Mouse (Mus musculus) limb, embryonic 12.5 days (tissue): ENCODE results near the gene Cbr2. TPM values are rescaled to one million over a fixed set of nuclear protein-coding genes. Genes with fewer than 3 reads are reported as not detected.

Source experiments
- ATAC-seq: fragments of 200-750 bp; cut with Nextera tagmentation; 2 replicates; pipeline ENCODE4 v1.8.0; 2017; ENCODE audit warnings: low read depth, moderate TSS enrichment; ENCODE audit not compliant: insufficient number of reproducible peaks, insufficient read depth, low FRiP score, low TSS enrichment
- H3K27ac ChIP-seq: fragments of 300-500 bp; sonication (generic); 2 replicates; pipeline ENCODE4 v1.5.1; 2016; ENCODE audit warnings: mild to moderate bottlenecking, moderate library complexity
- H3K27me3 ChIP-seq: fragments of 300-500 bp; sonication (generic); 2 replicates; pipeline ENCODE4 v1.6.1; 2016; ENCODE audit warnings: mild to moderate bottlenecking, moderate library complexity
- H3K36me3 ChIP-seq: fragments of 300-500 bp; sonication (generic); 2 replicates; pipeline ENCODE4 v1.6.1; 2016; ENCODE audit warnings: mild to moderate bottlenecking, moderate library complexity
- H3K4me1 ChIP-seq: fragments of 300-500 bp; sonication (generic); replicated peaks from 2 replicates; pipeline ENCODE4 v1.6.1; 2016
- H3K4me2 ChIP-seq: fragments of 300-500 bp; sonication (generic); 2 replicates; pipeline ENCODE4 v1.6.1; 2016; ENCODE audit warnings: mild to moderate bottlenecking, moderate library complexity
- H3K4me3 ChIP-seq: fragments of 300-500 bp; sonication (generic); replicated peaks from 2 replicates; pipeline ENCODE4 v1.5.1; 2016; ENCODE audit warnings: mild to moderate bottlenecking
- H3K9ac ChIP-seq: fragments of 300-500 bp; sonication (generic); replicated peaks from 2 replicates; pipeline ENCODE4 v1.6.1; 2016; ENCODE audit warnings: mild to moderate bottlenecking, moderate library complexity
- H3K9me3 ChIP-seq: fragments of 300-500 bp; sonication (generic); 2 replicates; pipeline ENCODE4 v1.6.1; 2016; ENCODE audit warnings: mild to moderate bottlenecking, moderate library complexity
- WGBS: fragments of 180-500 bp; shearing (Covaris S2); methylation state at CpG from one replicate; pipeline ENCODE4 v1.1.7; 2016; 5-methylcytosine and 5-hydroxymethylcytosine counted together
- polyA plus RNA-seq: library from polyadenylated mRNA; unstranded; fragments of >200 nt; fragmentation: Nextera tagmentation; extraction: Ambion mirVana; gene quantifications from 2 replicates; pipeline ENCODE4 v1.2.1, GENCODE M21; 2016

Gene Cbr2
- polyA plus RNA-seq, 1 experiment from 2014 or later = 4.6 TPM

DNA sequence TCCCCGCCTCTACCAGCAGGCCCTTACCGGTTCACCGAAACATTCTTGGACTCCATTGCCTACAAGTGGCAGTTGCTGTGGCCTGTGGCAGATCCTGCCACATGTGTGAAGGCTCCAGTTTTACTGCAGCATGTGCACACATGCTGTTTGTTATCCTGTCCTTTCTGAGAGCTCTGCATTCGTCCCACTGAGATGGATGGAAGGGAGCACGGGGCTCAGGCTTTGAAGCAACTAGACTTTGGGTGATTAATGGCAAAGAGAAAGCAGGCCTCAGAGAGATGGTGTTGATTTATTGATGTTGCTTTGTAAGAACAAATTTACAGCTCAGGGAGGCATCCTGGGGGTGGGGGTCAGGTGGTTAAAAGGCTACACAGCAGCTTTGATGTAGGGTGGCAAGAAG is 21.2 kb downstream of the Cbr2 start:
- H3K9ac ChIP-seq = peak overlapping the region; percentile 44; the same call in 1 of the 2 replicates
- no peak overlapping the region for H3K4me3 ChIP-seq
- no peaks in the 10 kb centered on the region for H3K9me3 ChIP-seq
- no peak for ATAC-seq
- H3K27ac ChIP-seq = peak overlapping the region; percentile 73
- 9% methylated on average over 5 of the region's 5 CpGs for WGBS
- peaks cover 37% of the 10 kb centered on the region for H3K36me3 ChIP-seq
- no peaks in the 10 kb centered on the region for H3K27me3 ChIP-seq
- H3K4me1 ChIP-seq = peaks cover 77% of the 10 kb centered on the region
- no peak overlapping the region for H3K4me2 ChIP-seq

DNA sequence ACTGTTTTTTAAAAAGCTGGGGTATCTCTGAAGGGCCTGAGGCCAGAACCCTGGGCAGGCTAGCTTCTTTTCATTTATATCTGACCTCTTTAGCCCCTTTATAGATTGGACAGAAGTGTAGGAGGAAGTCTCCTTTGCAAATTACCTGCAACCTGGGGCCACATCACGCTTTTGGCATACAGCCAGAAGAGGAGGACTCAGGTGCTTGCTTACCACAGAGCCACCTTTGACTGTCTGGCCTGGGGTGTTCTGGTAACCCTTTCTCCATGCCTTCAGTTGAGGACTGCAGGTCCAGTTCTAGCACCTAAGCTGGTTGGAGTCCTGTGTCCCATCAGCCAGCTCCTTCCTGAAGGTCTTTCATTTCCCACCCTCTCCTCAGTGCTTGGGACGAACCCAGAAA is 22.4 kb downstream of the Cbr2 start:
- 69% methylated on average over 2 of the region's 2 CpGs for WGBS
- Histone ChIP-seq H3K36me3 (peaks cover 30% of the 10 kb centered on the region), H3K27ac (no peak overlapping the region), H3K4me1 (peaks cover 82% of the 10 kb centered on the region), H3K4me2 (no peak overlapping the region), H3K27me3 (no peaks in the 10 kb centered on the region), H3K4me3 (no peak overlapping the region), H3K9ac (0 out of 2 replicates have a peak overlapping the region, but pooled peaks have one; percentile 40), H3K9me3 (no peaks in the 10 kb centered on the region)
- ATAC-seq = no peak

DNA sequence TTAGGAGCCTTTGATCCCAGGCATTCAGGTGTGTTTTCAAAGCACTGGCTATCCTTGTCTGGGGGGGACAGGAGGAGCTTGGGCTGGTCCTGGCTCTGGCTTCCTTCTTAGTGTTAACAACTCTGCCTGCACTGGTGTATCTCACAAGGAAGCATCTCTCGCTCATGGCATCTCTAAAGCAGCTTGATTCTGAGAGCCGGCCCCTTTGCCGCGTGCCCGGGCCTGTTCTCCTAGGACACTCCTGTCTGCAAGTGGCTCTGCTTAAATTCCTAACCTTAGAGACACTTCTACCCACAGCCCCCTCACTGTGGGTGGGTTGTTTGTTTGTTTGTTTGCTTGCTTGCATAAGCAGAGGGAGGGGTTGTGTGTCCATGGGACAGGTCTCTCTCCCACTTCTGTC is 23.9 kb downstream of the Cbr2 start:
- WGBS = 22% methylated on average over 5 of the region's 5 CpGs
- peak overlapping the region; percentile 92 for H3K27ac ChIP-seq
- no peak for ATAC-seq
- peaks cover 36% of the 10 kb centered on the region for H3K36me3 ChIP-seq
- H3K4me1 ChIP-seq = peaks cover 92% of the 10 kb centered on the region
- H3K4me2 ChIP-seq = peak overlapping the region; percentile 46
- no peaks in the 10 kb centered on the region for H3K9me3 ChIP-seq
- H3K4me3 ChIP-seq = no peak overlapping the region
- no peaks in the 10 kb centered on the region for H3K27me3 ChIP-seq
- H3K9ac ChIP-seq = peak overlapping the region; percentile 48

DNA sequence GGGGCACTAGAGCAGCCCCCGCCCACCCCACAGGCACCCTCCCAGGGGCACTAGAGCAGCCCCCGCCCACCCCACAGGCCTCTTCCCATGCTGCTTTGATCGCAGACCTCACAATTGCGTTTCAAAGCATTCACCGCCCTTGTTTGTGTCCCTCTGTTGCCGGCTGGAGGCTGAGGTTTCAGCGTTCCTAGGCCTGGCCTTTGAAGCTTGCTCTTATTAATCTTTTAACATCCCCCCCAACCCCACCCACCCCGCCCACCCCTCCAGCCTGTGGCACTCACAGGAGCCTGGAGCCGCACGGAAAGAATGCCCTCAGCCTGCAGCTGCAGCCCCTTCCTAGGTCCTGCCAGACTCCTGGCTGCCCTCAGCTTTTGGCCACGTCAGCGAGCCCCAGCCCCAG is 24.7 kb downstream of the Cbr2 start:
- WGBS = 5% methylated on average over 12 of the region's 12 CpGs
- H3K27me3 ChIP-seq = no peaks in the 10 kb centered on the region
- peak overlapping the region; percentile 92 for H3K27ac ChIP-seq
- H3K9ac ChIP-seq = peak overlapping the region; percentile 48
- peaks cover 40% of the 10 kb centered on the region for H3K36me3 ChIP-seq
- peak overlapping the region; percentile 11; the same call in 1 of the 2 replicates for H3K4me3 ChIP-seq
- no peaks in the 10 kb centered on the region for H3K9me3 ChIP-seq
- H3K4me2 ChIP-seq = peak overlapping the region; percentile 46
- ATAC-seq = peak; percentile 7; the same call in 1 of the 2 replicates
- H3K4me1 ChIP-seq = peaks cover 85% of the 10 kb centered on the region

DNA sequence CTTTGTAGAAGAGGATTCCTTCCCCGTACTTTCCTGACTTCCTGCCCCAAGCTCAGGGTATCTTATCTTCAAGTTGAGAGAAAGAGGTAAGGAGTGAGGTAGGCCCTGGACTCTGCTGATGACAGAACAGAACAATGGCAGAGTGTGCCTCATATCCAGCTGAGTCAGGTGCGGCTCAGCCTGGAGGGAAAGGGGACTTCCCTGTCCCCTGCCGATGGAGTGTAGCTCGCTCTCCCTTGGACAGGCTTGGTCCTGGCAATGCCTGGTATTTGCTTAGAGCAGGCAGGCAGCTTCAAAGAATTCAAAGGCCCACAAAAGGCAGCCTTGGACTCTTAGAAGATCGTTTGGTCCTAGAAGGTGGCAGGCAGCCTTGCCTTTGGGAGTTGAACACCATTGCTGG is 25.8 kb downstream of the Cbr2 start:
- no peaks in the 10 kb centered on the region for H3K27me3 ChIP-seq
- H3K4me2 ChIP-seq = peak overlapping the region; percentile 46; the same call in 1 of the 2 replicates
- 46% methylated on average over 5 of the region's 5 CpGs for WGBS
- no peak for ATAC-seq
- H3K4me3 ChIP-seq = no peak overlapping the region
- peaks cover 77% of the 10 kb centered on the region for H3K4me1 ChIP-seq
- peak overlapping the region; percentile 92 for H3K27ac ChIP-seq
- H3K9ac ChIP-seq = no peak overlapping the region
- peaks cover 49% of the 10 kb centered on the region for H3K36me3 ChIP-seq
- H3K9me3 ChIP-seq = no peaks in the 10 kb centered on the region

DNA sequence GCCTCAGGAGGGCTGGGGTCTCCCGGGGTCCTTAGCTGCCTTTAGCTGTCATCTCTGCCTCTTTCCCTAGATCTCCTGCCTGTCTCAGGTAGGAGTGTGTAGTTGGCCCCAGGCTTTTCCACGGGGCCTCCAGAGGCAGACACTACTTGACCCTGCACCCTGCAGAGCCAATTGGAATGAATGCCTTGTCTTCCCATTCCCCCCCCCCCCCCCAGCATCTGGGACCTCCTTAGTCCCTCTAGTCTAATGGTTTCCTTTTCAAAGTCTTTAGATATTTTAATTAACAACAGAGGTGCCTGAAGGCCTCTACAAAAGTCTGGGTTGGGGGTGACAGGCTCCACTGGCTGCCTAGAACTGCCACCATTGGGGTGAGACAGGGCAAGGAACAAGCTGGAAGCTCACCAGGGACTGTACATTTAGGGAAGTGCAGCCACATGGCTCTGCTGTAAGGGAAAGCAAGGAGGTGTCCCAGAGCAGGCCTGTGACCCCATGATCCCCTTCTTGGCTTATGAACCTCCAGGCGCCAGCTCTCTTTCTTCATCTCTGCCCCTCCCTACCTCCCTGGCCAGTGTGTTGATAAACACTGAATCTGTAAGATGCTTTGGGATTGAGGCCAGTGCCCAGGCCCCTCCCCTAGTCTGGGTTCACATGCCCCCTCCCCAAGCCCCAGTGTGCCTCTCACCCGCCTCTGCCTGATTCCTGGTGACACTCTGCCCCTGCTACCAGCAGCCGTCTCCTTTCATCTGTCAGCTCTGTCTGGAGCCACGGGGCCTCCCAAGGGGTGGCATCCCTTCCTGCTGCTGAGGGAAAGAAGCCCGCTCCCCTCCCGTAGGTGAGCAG is 27.2 kb downstream of the Cbr2 start:
- H3K9ac ChIP-seq = peak overlapping the region; percentile 45; the same call in 1 of the 2 replicates
- H3K27me3 ChIP-seq = no peaks in the 10 kb centered on the region
- H3K27ac ChIP-seq = peak overlapping the region; percentile 92
- peaks cover 48% of the 10 kb centered on the region for H3K36me3 ChIP-seq
- H3K4me2 ChIP-seq = peak overlapping the region; percentile 39
- no peaks in the 10 kb centered on the region for H3K9me3 ChIP-seq
- no peak for ATAC-seq
- H3K4me1 ChIP-seq = peaks cover 66% of the 10 kb centered on the region
- 11% methylated on average over 8 of the region's 8 CpGs for WGBS
- no peak overlapping the region for H3K4me3 ChIP-seq

DNA sequence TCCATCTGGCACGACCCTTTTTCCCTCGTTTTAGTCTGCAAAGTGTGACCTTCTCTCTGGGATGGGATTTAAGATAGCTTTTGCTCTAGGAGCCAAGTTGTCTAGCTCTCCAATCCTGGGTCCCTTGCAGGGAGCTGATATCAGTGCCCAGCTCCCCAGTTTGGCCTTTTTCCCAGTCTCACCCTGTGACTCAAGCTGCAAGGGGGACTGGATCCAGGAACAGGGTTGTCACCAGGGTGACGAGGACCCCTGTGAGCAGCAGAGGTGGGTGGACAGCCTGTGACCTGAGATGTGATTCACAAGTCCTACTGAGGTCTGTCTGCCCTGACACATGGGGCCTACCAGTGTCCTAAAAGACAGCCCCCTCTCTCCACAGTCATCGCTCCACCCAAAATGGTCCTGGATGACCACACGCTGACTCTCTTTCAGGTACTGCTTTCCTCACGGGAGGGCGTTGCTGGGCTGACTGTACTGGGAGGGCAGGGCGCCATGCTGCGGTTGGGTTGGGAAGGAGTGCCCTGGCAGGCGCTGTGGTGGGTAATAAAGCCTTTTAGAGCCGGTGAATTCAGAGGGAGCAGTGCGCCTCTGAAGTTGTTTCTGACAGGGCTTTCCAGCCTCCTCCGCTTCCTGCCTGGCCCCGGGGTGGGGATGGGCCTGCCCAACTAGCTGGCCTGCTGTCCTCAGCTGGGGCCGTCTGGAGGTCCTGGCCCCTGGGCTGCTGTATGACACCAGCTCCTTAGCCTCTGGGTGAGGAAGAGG is 28.0 kb downstream of the Cbr2 start:
- peak overlapping the region; percentile 92 for H3K27ac ChIP-seq
- no peak for ATAC-seq
- H3K4me2 ChIP-seq = peak overlapping the region; percentile 39
- peaks cover 58% of the 10 kb centered on the region for H3K4me1 ChIP-seq
- no peaks in the 10 kb centered on the region for H3K27me3 ChIP-seq
- H3K4me3 ChIP-seq = no peak overlapping the region
- no peaks in the 10 kb centered on the region for H3K9me3 ChIP-seq
- H3K36me3 ChIP-seq = peaks cover 42% of the 10 kb centered on the region
- peak overlapping the region; percentile 45; the same call in 1 of the 2 replicates for H3K9ac ChIP-seq
- 15% methylated on average over 15 of the region's 15 CpGs for WGBS

DNA sequence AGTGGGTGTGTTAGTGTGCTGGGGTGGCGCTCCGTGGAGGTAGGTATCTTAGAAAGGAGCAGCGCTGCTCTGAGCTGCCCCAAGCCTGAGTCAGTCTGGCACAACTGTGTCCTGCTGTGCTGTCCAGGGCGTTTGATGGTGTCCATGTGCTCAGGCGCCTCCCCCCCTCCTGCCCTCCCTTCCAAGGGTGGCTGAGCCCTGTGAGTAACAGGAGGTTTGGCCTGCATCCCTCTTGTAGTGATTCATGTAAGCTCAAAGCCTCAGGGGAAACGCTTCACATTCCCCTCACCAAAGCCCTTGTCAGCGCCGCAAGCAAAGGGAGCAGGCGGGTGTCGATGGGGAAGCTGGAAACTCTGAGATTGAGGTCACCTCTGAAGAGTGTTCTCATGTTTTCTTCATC is 34.2 kb downstream of the Cbr2 start:
- no peak overlapping the region for H3K4me3 ChIP-seq
- WGBS = 38% methylated on average over 10 of the region's 10 CpGs
- no peaks in the 10 kb centered on the region for H3K27me3 ChIP-seq
- peaks cover 37% of the 10 kb centered on the region for H3K4me1 ChIP-seq
- peak overlapping the region; percentile 41 for H3K27ac ChIP-seq
- H3K36me3 ChIP-seq = peaks cover 70% of the 10 kb centered on the region
- no peak for ATAC-seq
- H3K4me2 ChIP-seq = no peak overlapping the region
- 0 out of 2 replicates have a peak, but pooled peaks cover 4% of the 10 kb centered on the region for H3K9me3 ChIP-seq
- H3K9ac ChIP-seq = 0 out of 2 replicates have a peak overlapping the region, but pooled peaks have one; percentile 5

DNA sequence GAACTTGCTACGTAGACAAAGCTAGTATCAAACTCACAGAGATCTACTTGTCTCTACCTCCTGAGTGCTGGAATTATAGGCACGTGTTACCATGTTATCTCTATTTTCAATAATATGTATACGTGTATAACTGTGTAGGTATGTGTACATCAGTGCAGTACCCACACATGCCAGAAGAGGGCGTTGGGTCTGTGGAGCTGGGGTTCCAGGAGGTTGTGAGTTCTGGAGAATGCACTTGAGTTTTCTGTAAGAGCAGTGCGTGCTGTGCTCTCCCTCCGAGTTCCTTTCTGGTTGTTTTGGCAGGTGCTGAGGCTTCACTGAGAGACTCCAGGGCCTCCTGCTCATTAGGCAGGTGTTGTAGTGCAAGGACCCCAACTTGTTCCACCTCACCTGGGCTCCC is 35.3 kb downstream of the Cbr2 start:
- 0 out of 2 replicates have a peak, but pooled peaks cover 4% of the 10 kb centered on the region for H3K9me3 ChIP-seq
- no peak overlapping the region for H3K9ac ChIP-seq
- no peak overlapping the region for H3K4me3 ChIP-seq
- ATAC-seq = no peak
- no peak overlapping the region for H3K4me2 ChIP-seq
- peak overlapping the region; percentile 87 for H3K27ac ChIP-seq
- H3K36me3 ChIP-seq = peaks cover 71% of the 10 kb centered on the region
- H3K4me1 ChIP-seq = peaks cover 37% of the 10 kb centered on the region
- no peaks in the 10 kb centered on the region for H3K27me3 ChIP-seq
- WGBS = 91% methylated on average over 6 of the region's 6 CpGs

DNA sequence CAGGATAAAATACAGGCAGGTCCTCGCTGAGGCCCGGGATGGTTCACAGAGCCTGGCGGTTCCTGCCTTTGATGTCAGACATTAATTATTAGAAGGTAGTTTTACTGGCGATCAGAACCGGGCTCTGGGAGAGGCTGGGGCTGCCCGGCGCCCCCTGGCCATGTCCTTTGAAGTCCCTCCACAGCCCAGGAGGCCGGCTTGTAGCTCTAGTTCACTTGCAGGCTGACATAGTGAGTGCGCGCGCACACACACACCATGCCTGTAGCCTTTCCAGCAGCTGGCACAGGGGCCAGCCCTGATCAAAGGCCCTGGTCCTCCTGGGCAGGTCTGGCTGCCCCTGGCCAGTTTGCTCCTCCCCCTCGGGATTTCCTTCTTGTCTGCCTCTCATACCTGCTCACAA is 36.3 kb downstream of the Cbr2 start:
- H3K36me3 ChIP-seq = peaks cover 69% of the 10 kb centered on the region
- ATAC-seq = peak; percentile 64
- H3K9ac ChIP-seq = peak overlapping the region; percentile 32
- peak overlapping the region; percentile 11 for H3K4me2 ChIP-seq
- no peak overlapping the region for H3K4me3 ChIP-seq
- 5% methylated on average over 12 of the region's 12 CpGs for WGBS
- no peaks in the 10 kb centered on the region for H3K27me3 ChIP-seq
- peak overlapping the region; percentile 87 for H3K27ac ChIP-seq
- peaks cover 37% of the 10 kb centered on the region for H3K4me1 ChIP-seq
- 0 out of 2 replicates have a peak, but pooled peaks cover 4% of the 10 kb centered on the region for H3K9me3 ChIP-seq

DNA sequence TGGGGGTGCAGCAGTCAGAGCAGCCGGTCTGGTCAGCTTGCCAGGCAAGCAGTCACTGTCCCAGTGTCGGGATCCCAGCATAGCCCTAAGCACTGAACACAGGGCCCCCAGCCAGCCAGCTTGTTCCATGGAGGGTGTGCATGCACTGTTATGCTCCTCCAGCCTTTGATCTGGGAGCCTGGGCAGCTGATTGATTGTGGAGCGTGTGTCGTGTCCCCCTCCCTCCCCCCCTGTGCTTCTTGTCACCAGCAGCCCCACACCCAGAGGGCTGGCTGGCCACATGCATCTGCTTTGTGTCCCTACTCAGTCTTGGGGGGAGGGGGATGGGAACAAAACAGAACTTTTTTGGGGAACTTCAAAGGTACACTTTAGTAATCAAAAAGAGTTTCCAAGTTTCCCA is 36.7 kb downstream of the Cbr2 start:
- no peak overlapping the region for H3K9ac ChIP-seq
- WGBS = 10% methylated on average over 4 of the region's 4 CpGs
- peak; percentile 41; the same call in 1 of the 2 replicates for ATAC-seq
- H3K27ac ChIP-seq = peak overlapping the region; percentile 87
- H3K36me3 ChIP-seq = peaks cover 69% of the 10 kb centered on the region
- H3K4me1 ChIP-seq = peaks cover 37% of the 10 kb centered on the region
- 0 out of 2 replicates have a peak, but pooled peaks cover 4% of the 10 kb centered on the region for H3K9me3 ChIP-seq
- 0 out of 2 replicates have a peak overlapping the region, but pooled peaks have one; percentile 11 for H3K4me2 ChIP-seq
- H3K4me3 ChIP-seq = no peak overlapping the region
- no peaks in the 10 kb centered on the region for H3K27me3 ChIP-seq
